Mouse (Mus musculus): ENCODE data around the gene Foxp1. TPM values are rescaled to one million over a fixed set of nuclear protein-coding genes. Genes with fewer than 3 reads are reported as not detected.

Gene Foxp1
- polyA plus RNA-seq, 1 experiment from 2014 or later = 148 TPM

- peaks cover 4% of the 10 kb centered on the region for H3K36me3 ChIP-seq (replicated peaks; ENCODE audit: control insufficient read depth, insufficient read depth, low read depth, low read length)
- DNase-seq (ENCODE audit: low spot score) (no peak), ATAC-seq (replicated peaks; ENCODE audit: insufficient number of reproducible peaks, low FRiP score, low TSS enrichment, low read depth) (no peak)
- H3K4me2 ChIP-seq (ENCODE audit: low read depth, low read length) = no peak overlapping the region
- H3K4me1 ChIP-seq (ENCODE audit: control insufficient read depth, insufficient read depth, low read length) = no peaks in the 10 kb centered on the region
- no peak overlapping the region for H3K4me3 ChIP-seq (ENCODE audit: low read depth, low read length)
- H3K9me3 ChIP-seq (replicated peaks; ENCODE audit: control insufficient read depth, low read length) = no peaks in the 10 kb centered on the region
- no peak overlapping the region for H3K9ac ChIP-seq (replicated peaks; ENCODE audit: low read length)
- H3K27ac ChIP-seq (replicated peaks; ENCODE audit: low read depth, low read length) = no peak overlapping the region
- 94% methylated on average over 9 of the region's 9 CpGs for WGBS
- no peaks in the 10 kb centered on the region for H3K27me3 ChIP-seq (ENCODE audit: control insufficient read depth, insufficient read depth, low read length)
Measured at GRCm38 (mm10) chr6:99001637-99002036, 520.9 kb downstream of the Foxp1 start.

DNA sequence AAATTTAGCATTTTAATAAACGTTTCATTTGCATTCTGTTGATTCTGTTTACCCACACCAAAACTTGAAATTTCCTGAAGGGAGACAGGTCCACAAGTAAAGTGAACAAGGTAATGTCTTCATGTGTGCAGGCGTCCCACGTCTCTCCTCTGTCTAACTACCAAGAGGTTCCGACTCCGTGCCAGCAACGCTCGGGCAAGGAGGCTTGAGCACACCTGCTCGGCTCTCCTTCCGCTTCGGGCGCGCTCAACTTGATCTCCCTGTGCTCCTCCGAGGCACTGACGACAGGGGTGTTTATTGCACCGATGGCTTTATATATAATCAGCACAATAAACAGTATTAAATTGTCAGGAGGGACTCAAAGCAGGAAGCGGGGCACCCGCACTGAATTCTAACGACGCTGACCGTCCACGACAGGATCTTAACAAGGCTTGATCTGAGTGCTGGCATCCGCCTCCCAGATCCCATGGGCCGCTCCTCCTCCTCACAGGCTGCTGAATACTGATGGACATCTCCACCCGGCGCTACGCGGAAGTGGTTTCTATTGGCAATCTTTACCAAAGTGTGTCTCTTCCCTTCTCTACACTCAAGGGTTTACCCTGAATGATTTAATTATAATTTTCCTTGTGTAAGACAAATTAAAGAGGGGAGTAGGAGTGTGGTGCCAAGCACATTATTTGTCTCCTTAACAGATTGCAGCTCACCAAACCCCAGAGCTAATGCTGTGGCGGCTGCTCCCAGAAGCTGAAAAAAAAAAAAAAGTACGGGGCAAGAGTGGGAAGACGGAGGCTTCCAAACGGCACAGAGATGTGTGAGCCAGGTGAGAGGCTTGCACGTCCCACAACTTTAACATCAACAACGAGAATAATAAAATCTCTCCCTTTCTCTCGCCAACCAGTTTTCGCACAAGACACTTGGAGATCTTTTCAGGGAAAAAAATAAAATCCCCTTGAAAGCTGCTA is 523.3 kb downstream of the Foxp1 start:
- H3K36me3 ChIP-seq (replicated peaks; ENCODE audit: control insufficient read depth, insufficient read depth, low read depth, low read length) = peaks cover 4% of the 10 kb centered on the region
- no peaks in the 10 kb centered on the region for H3K4me1 ChIP-seq (ENCODE audit: control insufficient read depth, insufficient read depth, low read length)
- WGBS = 84% methylated on average over 35 of the region's 35 CpGs
- H3K27ac ChIP-seq (replicated peaks; ENCODE audit: low read depth, low read length) = no peak overlapping the region
- no peak overlapping the region for H3K9ac ChIP-seq (replicated peaks; ENCODE audit: low read length)
- no peaks in the 10 kb centered on the region for H3K9me3 ChIP-seq (replicated peaks; ENCODE audit: control insufficient read depth, low read length)
- ATAC-seq (replicated peaks; ENCODE audit: insufficient number of reproducible peaks, low FRiP score, low TSS enrichment, low read depth) (no peak), DNase-seq (ENCODE audit: low spot score) (no peak)
- H3K4me2 ChIP-seq (ENCODE audit: low read depth, low read length) = no peak overlapping the region
- H3K4me3 ChIP-seq (ENCODE audit: low read depth, low read length) = no peak overlapping the region
- H3K27me3 ChIP-seq (ENCODE audit: control insufficient read depth, insufficient read depth, low read length) = no peaks in the 10 kb centered on the region

DNA sequence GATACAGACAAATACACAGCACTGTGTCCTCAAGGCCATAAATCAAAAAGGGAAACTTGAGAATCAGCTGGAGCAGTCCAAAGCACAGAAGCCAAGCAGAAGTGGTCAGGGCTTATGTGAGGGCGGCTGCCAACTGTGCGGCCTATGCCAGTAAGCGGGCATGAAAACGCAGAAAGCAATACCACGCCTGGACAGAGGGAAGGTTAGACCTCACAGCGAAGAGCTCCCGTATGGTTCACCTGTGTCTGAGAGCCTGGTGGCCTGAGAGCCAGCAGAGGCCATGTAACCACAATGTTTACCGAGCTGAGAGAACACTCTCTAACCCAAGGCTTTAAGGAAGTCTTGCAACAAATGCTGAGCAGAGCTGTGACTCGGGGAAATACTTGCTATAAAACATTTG is 524.8 kb downstream of the Foxp1 start:
- 92% methylated on average over 9 of the region's 9 CpGs for WGBS
- ATAC-seq (replicated peaks; ENCODE audit: insufficient number of reproducible peaks, low FRiP score, low TSS enrichment, low read depth) = no peak

DNA sequence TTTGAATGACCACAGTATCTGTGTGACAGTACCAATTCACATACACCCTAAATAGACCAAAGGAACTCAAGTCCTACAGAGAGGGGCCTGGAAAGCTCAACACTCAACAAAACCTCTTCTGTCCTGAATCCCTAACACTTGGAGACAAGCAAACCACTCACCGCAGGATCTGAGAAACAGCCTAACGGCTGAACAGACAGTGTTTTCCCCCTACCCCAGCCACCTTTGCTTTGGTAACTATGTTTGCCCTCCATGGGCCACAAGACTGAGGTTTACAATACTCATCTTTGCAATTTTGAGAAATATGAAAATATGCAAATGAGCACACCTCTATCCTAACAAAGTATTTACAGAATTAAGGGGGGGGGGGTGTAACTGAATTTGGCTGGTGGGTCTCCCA is 525.7 kb downstream of the Foxp1 start:
- H3K4me2 ChIP-seq (ENCODE audit: low read depth, low read length) = no peak overlapping the region
- no peaks in the 10 kb centered on the region for H3K27me3 ChIP-seq (ENCODE audit: control insufficient read depth, insufficient read depth, low read length)
- H3K4me3 ChIP-seq (ENCODE audit: low read depth, low read length) = no peak overlapping the region
- H3K36me3 ChIP-seq (replicated peaks; ENCODE audit: control insufficient read depth, insufficient read depth, low read depth, low read length) = no peaks in the 10 kb centered on the region
- no peaks in the 10 kb centered on the region for H3K9me3 ChIP-seq (replicated peaks; ENCODE audit: control insufficient read depth, low read length)
- WGBS = 86% methylated on average over 2 of the region's 2 CpGs
- ATAC-seq (replicated peaks; ENCODE audit: insufficient number of reproducible peaks, low FRiP score, low TSS enrichment, low read depth) (no peak), DNase-seq (ENCODE audit: low spot score) (no peak)
- H3K27ac ChIP-seq (replicated peaks; ENCODE audit: low read depth, low read length) = no peak overlapping the region
- H3K4me1 ChIP-seq (ENCODE audit: control insufficient read depth, insufficient read depth, low read length) = no peaks in the 10 kb centered on the region
- no peak overlapping the region for H3K9ac ChIP-seq (replicated peaks; ENCODE audit: low read length)

More for the DNA sequence above, 524.8 kb downstream of the Foxp1 start:
- H3K9ac ChIP-seq (replicated peaks; ENCODE audit: low read length) = no peak overlapping the region
- no peak for DNase-seq (ENCODE audit: low spot score)
- H3K4me1 ChIP-seq (ENCODE audit: control insufficient read depth, insufficient read depth, low read length) = no peaks in the 10 kb centered on the region
- no peaks in the 10 kb centered on the region for H3K27me3 ChIP-seq (ENCODE audit: control insufficient read depth, insufficient read depth, low read length)
- H3K4me3 ChIP-seq (ENCODE audit: low read depth, low read length) = no peak overlapping the region
- H3K9me3 ChIP-seq (replicated peaks; ENCODE audit: control insufficient read depth, low read length) = no peaks in the 10 kb centered on the region
- H3K4me2 ChIP-seq (ENCODE audit: low read depth, low read length) = no peak overlapping the region
- H3K36me3 ChIP-seq (replicated peaks; ENCODE audit: control insufficient read depth, insufficient read depth, low read depth, low read length) = no peaks in the 10 kb centered on the region; the same call in 1 of the 2 replicates
- H3K27ac ChIP-seq (replicated peaks; ENCODE audit: low read depth, low read length) = no peak overlapping the region

- WGBS = 94% methylated on average over 1 of the region's 1 CpGs
Measured at GRCm38 (mm10) chr6:98996346-98996745, 526.2 kb downstream of the Foxp1 start.

DNA sequence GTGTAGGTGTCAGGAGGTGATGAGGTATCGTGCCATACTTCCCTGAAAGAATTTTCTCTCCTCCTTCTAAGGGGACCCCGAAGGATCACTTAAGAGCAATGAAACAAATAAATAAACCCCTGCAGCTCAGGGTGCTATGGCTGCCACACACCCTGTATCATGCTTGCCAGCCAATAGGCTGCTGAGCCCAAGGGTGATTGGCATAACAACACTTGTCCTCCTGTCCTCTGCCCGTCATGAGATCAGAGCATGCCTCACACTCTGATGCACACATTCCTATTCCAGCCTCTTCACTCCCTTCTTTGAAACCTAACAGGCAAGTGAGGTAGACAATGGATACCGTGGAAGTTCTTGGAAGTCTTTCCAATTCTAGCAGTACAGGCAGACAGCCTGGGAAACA is 526.8 kb downstream of the Foxp1 start:
- no peaks in the 10 kb centered on the region for H3K36me3 ChIP-seq (replicated peaks; ENCODE audit: control insufficient read depth, insufficient read depth, low read depth, low read length)
- no peak overlapping the region for H3K27ac ChIP-seq (replicated peaks; ENCODE audit: low read depth, low read length)
- H3K9ac ChIP-seq (replicated peaks; ENCODE audit: low read length) = no peak overlapping the region
- H3K4me2 ChIP-seq (ENCODE audit: low read depth, low read length) = no peak overlapping the region
- no peak for DNase-seq (ENCODE audit: low spot score)
- H3K4me3 ChIP-seq (ENCODE audit: low read depth, low read length) = no peak overlapping the region
- ATAC-seq (replicated peaks; ENCODE audit: insufficient number of reproducible peaks, low FRiP score, low TSS enrichment, low read depth) = no peak
- no peaks in the 10 kb centered on the region for H3K27me3 ChIP-seq (ENCODE audit: control insufficient read depth, insufficient read depth, low read length)
- 87% methylated on average over 4 of the region's 4 CpGs for WGBS
- H3K4me1 ChIP-seq (ENCODE audit: control insufficient read depth, insufficient read depth, low read length) = no peaks in the 10 kb centered on the region
- H3K9me3 ChIP-seq (replicated peaks; ENCODE audit: control insufficient read depth, low read length) = no peaks in the 10 kb centered on the region

More at GRCm38 (mm10) chr6:98996346-98996745, 526.2 kb downstream of the Foxp1 start:
- Histone ChIP-seq H3K4me1 (ENCODE audit: control insufficient read depth, insufficient read depth, low read length) (no peaks in the 10 kb centered on the region), H3K27ac (replicated peaks; ENCODE audit: low read depth, low read length) (no peak overlapping the region), H3K4me3 (ENCODE audit: low read depth, low read length) (no peak overlapping the region), H3K4me2 (ENCODE audit: low read depth, low read length) (no peak overlapping the region), H3K36me3 (replicated peaks; ENCODE audit: control insufficient read depth, insufficient read depth, low read depth, low read length) (no peaks in the 10 kb centered on the region), H3K27me3 (ENCODE audit: control insufficient read depth, insufficient read depth, low read length) (no peaks in the 10 kb centered on the region), H3K9me3 (replicated peaks; ENCODE audit: control insufficient read depth, low read length) (no peaks in the 10 kb centered on the region), H3K9ac (replicated peaks; ENCODE audit: low read length) (no peak overlapping the region)
- no peak for ATAC-seq (replicated peaks; ENCODE audit: insufficient number of reproducible peaks, low FRiP score, low TSS enrichment, low read depth)
- DNase-seq (ENCODE audit: low spot score) = no peak

- Histone ChIP-seq H3K4me3 (ENCODE audit: low read depth, low read length) (no peak overlapping the region), H3K36me3 (replicated peaks; ENCODE audit: control insufficient read depth, insufficient read depth, low read depth, low read length) (no peaks in the 10 kb centered on the region), H3K27ac (replicated peaks; ENCODE audit: low read depth, low read length) (no peak overlapping the region), H3K9ac (replicated peaks; ENCODE audit: low read length) (no peak overlapping the region), H3K27me3 (ENCODE audit: control insufficient read depth, insufficient read depth, low read length) (no peaks in the 10 kb centered on the region), H3K4me2 (ENCODE audit: low read depth, low read length) (no peak overlapping the region), H3K4me1 (ENCODE audit: control insufficient read depth, insufficient read depth, low read length) (no peaks in the 10 kb centered on the region), H3K9me3 (replicated peaks; ENCODE audit: control insufficient read depth, low read length) (no peaks in the 10 kb centered on the region)
- DNase-seq (ENCODE audit: low spot score) = no peak
- 87% methylated on average over 4 of the region's 4 CpGs for WGBS
- ATAC-seq (replicated peaks; ENCODE audit: insufficient number of reproducible peaks, low FRiP score, low TSS enrichment, low read depth) = no peak
Measured at GRCm38 (mm10) chr6:98994902-98995301, 527.6 kb downstream of the Foxp1 start.

- Histone ChIP-seq H3K9ac (replicated peaks; ENCODE audit: low read length) (no peak overlapping the region), H3K4me2 (ENCODE audit: low read depth, low read length) (no peak overlapping the region), H3K27me3 (ENCODE audit: control insufficient read depth, insufficient read depth, low read length) (no peaks in the 10 kb centered on the region), H3K36me3 (replicated peaks; ENCODE audit: control insufficient read depth, insufficient read depth, low read depth, low read length) (no peaks in the 10 kb centered on the region), H3K27ac (replicated peaks; ENCODE audit: low read depth, low read length) (no peak overlapping the region), H3K9me3 (replicated peaks; ENCODE audit: control insufficient read depth, low read length) (no peaks in the 10 kb centered on the region), H3K4me3 (ENCODE audit: low read depth, low read length) (no peak overlapping the region), H3K4me1 (ENCODE audit: control insufficient read depth, insufficient read depth, low read length) (no peaks in the 10 kb centered on the region)
- DNase-seq (ENCODE audit: low spot score) = no peak
- no peak for ATAC-seq (replicated peaks; ENCODE audit: insufficient number of reproducible peaks, low FRiP score, low TSS enrichment, low read depth)
- WGBS = 76% methylated on average over 21 of the region's 21 CpGs
Measured at GRCm38 (mm10) chr6:98994104-98994787, 528.3 kb downstream of the Foxp1 start.

Measured in embryonic facial prominence, embryonic 11.5 days (tissue).